Mouse (Mus musculus) midbrain, postnatal 0 days (tissue): ENCODE data around the gene Spdye4c. TPM values are rescaled to one million over a fixed set of nuclear protein-coding genes. Genes with fewer than 3 reads are reported as not detected.

ENCODE experiments used
- ATAC-seq: fragments of 200-750 bp; cut with Nextera tagmentation; 2 replicates; pipeline ENCODE4 v1.8.0; 2017; ENCODE audit warnings: moderate number of reproducible peaks, mild to moderate bottlenecking, moderate TSS enrichment, moderate library complexity; ENCODE audit not compliant: low FRiP score
- DNase-seq: peaks from one replicate; pipeline ENCODE4 v3.0.0-alpha.2; 2015; ENCODE audit warnings: low spot score
- H3K27ac ChIP-seq: fragments of 300-500 bp; sonication (generic); 2 replicates; pipeline ENCODE4 v1.5.1; 2014; ENCODE audit warnings: low read depth, mild to moderate bottlenecking, low read length, mixed read lengths
- H3K27me3 ChIP-seq: fragments of 300-500 bp; sonication (generic); 2 replicates; pipeline ENCODE4 v1.6.1; 2014; ENCODE audit warnings: low read length, control low read depth, mixed read lengths; ENCODE audit not compliant: insufficient read depth
- H3K36me3 ChIP-seq: fragments of 300-500 bp; sonication (generic); 2 replicates; pipeline ENCODE4 v1.6.1; 2014; ENCODE audit warnings: low read length, control low read depth, mixed read lengths; ENCODE audit not compliant: insufficient read depth
- H3K4me1 ChIP-seq: fragments of 300-500 bp; sonication (generic); 2 replicates; pipeline ENCODE4 v1.6.1; 2014; ENCODE audit warnings: mild to moderate bottlenecking, control low read depth, antibody characterized with exemption, low read length, mixed read lengths; ENCODE audit not compliant: insufficient read depth
- H3K4me2 ChIP-seq: fragments of 300-500 bp; sonication (generic); 2 replicates; pipeline ENCODE4 v1.6.1; 2014; ENCODE audit warnings: low read depth, mild to moderate bottlenecking, low read length, mixed read lengths; ENCODE audit not compliant: poor library complexity, severe bottlenecking
- H3K4me3 ChIP-seq: fragments of 300-500 bp; sonication (generic); 2 replicates; pipeline ENCODE4 v1.5.1; 2014; ENCODE audit warnings: low read depth, mild to moderate bottlenecking, low read length, moderate library complexity
- H3K9ac ChIP-seq: fragments of 300-500 bp; sonication (generic); replicated peaks from 2 replicates; pipeline ENCODE4 v1.6.1; 2014; ENCODE audit warnings: mild to moderate bottlenecking, low read length, moderate library complexity, mixed read lengths; ENCODE audit not compliant: poor library complexity, severe bottlenecking
- H3K9me3 ChIP-seq: fragments of 300-500 bp; sonication (generic); 2 replicates; pipeline ENCODE4 v1.6.1; 2016; ENCODE audit warnings: low read length, control low read depth
- CTCF ChIP-seq: IDR thresholded peaks from 2 replicates; pipeline ENCODE4 v1.5.1; 2016; ENCODE audit warnings: antibody characterized with exemption, mild to moderate bottlenecking
- WGBS: fragments of 180-500 bp; shearing (Covaris S2); extraction: QIAGEN DNeasy Blood & Tissue Kit; methylation state at CpG from one replicate; pipeline ENCODE4 v1.1.7; 2014; 5-methylcytosine and 5-hydroxymethylcytosine counted together
- polyA plus RNA-seq: library from polyadenylated mRNA; unstranded; fragments of >200 nt; fragmentation: Nextera tagmentation; extraction: Ambion mirVana; gene quantifications from 2 replicates; pipeline ENCODE4 v1.2.1, GENCODE M21; 2015
- total RNA-seq: library from RNA; depleted of rRNA; stranded (reverse); fragments of >200 nt; gene quantifications from 2 replicates; pipeline ENCODE4 v1.2.3, GENCODE M21; 2014; rRNA removed

The Spdye4c gene
- total RNA-seq, result not detected in 2 replicates
- not detected in 2 replicates for polyA plus RNA-seq

DNA sequence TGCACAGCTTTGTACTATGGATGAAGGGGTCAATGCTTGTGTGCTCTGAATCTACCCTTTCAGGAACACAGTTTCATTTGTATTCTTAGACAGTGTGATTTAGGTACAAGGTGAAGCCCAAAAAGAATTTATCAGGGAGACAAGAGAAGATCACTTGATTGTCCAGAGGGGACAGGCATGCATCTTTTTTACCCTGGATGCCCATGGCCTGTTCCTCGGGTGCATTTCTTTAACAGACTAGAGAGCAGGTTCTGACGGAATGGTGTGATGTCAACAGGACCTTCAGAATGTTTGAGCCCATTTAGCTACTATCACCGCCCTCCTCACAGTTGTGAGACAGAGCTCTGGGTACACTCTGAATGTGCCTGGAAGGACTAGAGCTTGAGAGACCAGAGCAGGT is at the start of gene Spdye4c:
Spdye4c (plus strand) TSS at position 301 of the 400 bp plus-strand sequence.
- WGBS, result 92% methylated on average over 3 of the region's 3 CpGs
- no peak within 1 kb of the TSS for H3K4me3 ChIP-seq

DNA sequence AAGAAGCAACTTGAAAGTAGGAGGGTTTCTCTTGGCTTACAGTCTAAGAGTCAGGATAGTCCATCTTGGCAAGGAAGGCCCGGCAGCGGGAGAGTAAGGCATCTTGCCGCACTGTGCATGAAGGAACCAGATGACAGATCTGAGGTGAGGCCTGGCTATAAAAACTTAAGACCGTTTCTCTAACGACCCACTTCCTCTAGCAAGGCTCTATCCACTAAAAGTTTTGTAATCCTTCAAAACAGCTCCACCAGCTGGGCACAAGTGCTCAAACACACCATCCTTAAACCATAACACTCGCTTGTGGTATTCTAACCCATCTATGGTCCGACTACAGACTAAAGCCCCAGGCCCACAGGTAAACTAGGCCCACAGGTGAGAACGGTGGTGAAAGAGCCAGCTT is 47.5 kb upstream of the Spdye4c start:
- H3K9ac ChIP-seq, result no peak overlapping the region
- ATAC-seq (no peak), DNase-seq (no peak)
- no peak for TF ChIP-seq CTCF
- no peaks in the 10 kb centered on the region for H3K4me1 ChIP-seq
- H3K36me3 ChIP-seq, result no peaks in the 10 kb centered on the region
- H3K4me3 ChIP-seq, result no peak overlapping the region
- H3K27me3 ChIP-seq, result no peaks in the 10 kb centered on the region
- H3K27ac ChIP-seq, result no peak overlapping the region
- H3K9me3 ChIP-seq, result no peaks in the 10 kb centered on the region
- H3K4me2 ChIP-seq, result no peak overlapping the region
- 90% methylated on average over 8 of the region's 8 CpGs for WGBS

More for the DNA sequence above, at the start of gene Spdye4c:
- Histone ChIP-seq H3K4me1 (no peaks in the 10 kb centered on the region), H3K36me3 (no peaks in the 10 kb centered on the region), H3K9me3 (no peaks in the 10 kb centered on the region), H3K9ac (no peak within 1 kb of the TSS), H3K4me2 (no peak within 1 kb of the TSS), H3K27ac (no peak within 1 kb of the TSS), H3K27me3 (no peaks in the 10 kb centered on the region)
- DNase-seq (no peak), ATAC-seq (no peak)
- TF ChIP-seq CTCF, result no peak

DNA sequence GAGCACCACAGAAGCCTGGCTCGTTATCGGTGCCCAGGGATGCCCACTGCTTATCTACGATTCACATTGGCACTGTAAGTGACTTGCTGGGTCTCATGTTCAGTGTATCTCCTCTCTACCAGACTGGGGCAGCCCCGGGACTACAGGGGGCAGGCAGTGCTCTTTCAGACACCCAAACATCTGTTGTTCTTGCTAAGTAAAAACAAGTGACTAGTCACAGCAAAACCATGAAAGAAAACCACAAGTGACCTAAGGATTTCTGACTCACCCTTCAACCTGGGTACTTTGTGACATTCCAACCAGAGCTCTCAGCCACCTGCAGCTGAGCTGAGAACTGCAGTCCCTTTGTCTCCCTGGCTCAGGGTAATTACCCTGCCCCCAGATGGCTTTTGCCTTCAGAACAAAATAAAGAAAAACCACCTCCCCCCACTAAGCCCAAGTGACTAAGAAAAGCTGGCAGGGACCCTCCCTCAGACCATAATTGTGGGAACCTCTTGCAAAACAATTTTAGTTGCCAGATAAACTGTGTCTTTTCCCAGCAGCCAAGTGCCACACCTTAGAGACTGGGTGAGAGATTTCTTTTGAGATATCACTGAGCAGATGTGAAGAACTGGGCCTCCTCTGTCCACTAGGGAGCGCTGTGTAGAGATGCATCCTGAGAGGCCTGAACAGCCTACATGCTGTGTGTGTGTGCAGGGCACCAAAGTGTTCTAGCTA is 46.4 kb upstream of the Spdye4c start:
- no peak overlapping the region for H3K27ac ChIP-seq
- 53% methylated on average over 5 of the region's 5 CpGs for WGBS
- H3K9me3 ChIP-seq, result no peaks in the 10 kb centered on the region
- no peak overlapping the region for H3K4me3 ChIP-seq
- DNase-seq (peak; percentile 53), ATAC-seq (no peak)
- no peak overlapping the region for H3K9ac ChIP-seq
- no peaks in the 10 kb centered on the region for H3K27me3 ChIP-seq
- TF ChIP-seq CTCF, result peak; percentile 60
- no peaks in the 10 kb centered on the region for H3K4me1 ChIP-seq
- H3K4me2 ChIP-seq, result no peak overlapping the region
- no peaks in the 10 kb centered on the region for H3K36me3 ChIP-seq

DNA sequence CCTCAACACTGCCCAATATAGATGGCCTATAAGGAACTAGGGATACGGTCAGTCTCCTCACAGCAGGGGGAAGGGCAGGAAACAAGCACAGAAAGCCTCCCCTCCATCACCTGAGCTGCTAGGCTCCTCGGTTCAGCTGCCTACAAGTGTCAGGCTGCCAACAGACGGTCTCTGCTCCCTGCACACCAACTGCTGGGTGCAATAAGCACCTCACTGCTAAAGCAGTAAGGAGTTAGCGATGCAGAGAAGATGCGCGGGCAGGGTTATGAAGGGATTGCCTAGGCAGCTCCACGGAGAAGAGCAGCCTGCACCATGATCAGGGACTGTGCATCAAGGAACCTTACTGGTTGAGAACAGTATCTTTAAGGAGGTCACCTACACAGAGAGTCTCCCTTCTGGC is 45.6 kb upstream of the Spdye4c start:
- ATAC-seq (no peak), DNase-seq (no peak)
- no peak for TF ChIP-seq CTCF
- H3K27me3 ChIP-seq, result no peaks in the 10 kb centered on the region
- H3K4me3 ChIP-seq, result no peak overlapping the region
- no peak overlapping the region for H3K9ac ChIP-seq
- no peak overlapping the region for H3K27ac ChIP-seq
- H3K4me1 ChIP-seq, result no peaks in the 10 kb centered on the region
- H3K9me3 ChIP-seq, result no peaks in the 10 kb centered on the region
- H3K4me2 ChIP-seq, result no peak overlapping the region
- no peaks in the 10 kb centered on the region for H3K36me3 ChIP-seq
- 64% methylated on average over 7 of the region's 7 CpGs for WGBS

DNA sequence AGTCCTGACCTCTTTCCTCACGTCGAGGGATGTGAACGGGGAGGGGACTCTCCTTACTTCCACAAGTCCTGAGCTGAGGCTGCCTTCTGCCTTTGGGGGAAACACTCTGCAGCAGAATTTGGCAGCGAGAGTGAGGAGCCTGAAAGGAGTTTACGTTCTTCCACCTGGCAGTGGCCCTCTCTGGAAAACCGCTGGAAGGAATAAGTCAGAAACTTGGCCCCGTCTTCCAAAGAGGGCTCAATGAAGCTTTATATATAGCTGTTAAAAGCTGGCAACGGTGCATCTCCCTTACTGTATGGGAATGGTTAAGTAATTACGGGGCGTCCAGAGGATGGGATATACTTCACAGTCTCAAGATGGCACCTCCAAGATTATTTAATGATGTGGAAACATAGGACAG is 43.9 kb upstream of the Spdye4c start:
- H3K27me3 ChIP-seq, result no peaks in the 10 kb centered on the region
- 83% methylated on average over 10 of the region's 10 CpGs for WGBS
- no peak overlapping the region for H3K4me3 ChIP-seq
- H3K36me3 ChIP-seq, result no peaks in the 10 kb centered on the region
- no peak overlapping the region for H3K9ac ChIP-seq
- TF ChIP-seq CTCF, result no peak
- no peak overlapping the region for H3K27ac ChIP-seq
- no peaks in the 10 kb centered on the region for H3K4me1 ChIP-seq
- H3K9me3 ChIP-seq, result no peaks in the 10 kb centered on the region
- no peak for ATAC-seq
- no peak overlapping the region for H3K4me2 ChIP-seq
- DNase-seq, result no peak

DNA sequence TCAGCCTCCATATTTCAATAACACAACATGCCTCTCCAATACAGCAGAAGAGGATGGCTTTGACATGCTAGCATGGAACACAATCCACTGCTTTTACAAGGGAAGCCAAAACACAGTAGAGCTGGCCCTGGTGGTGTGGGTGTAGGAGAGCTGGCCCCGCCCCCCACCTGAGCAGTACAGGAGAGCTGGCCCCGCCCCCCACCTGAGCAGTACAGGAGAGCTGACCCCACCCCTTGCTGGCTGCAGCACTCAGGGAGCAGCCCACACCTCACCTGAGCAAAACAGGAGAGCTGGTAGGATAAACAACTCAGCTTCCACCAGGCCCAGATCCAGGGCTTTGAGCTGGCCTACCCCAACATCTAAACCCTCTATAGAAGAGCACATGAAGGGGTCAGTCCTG is 42.7 kb upstream of the Spdye4c start:
- DNase-seq, result no peak

More for the DNA sequence above, 42.7 kb upstream of the Spdye4c start:
- Histone ChIP-seq H3K4me1 (no peaks in the 10 kb centered on the region), H3K9me3 (no peaks in the 10 kb centered on the region), H3K4me2 (no peak overlapping the region), H3K4me3 (no peak overlapping the region), H3K27ac (no peak overlapping the region), H3K27me3 (no peaks in the 10 kb centered on the region), H3K9ac (no peak overlapping the region), H3K36me3 (no peaks in the 10 kb centered on the region)
- ATAC-seq, result no peak
- WGBS, result 69% methylated on average over 2 of the region's 2 CpGs
- TF ChIP-seq CTCF, result no peak
